Mouse (Mus musculus) E14TG2a.4 (cell line): Measurements from ENCODE around the gene Fbxl8.

Source experiments
- H3K27me3 ChIP-seq: 2 replicates; pipeline ENCODE4 v1.6.1; 2014; ENCODE audit warnings: low read length, control low read depth; ENCODE audit not compliant: insufficient read depth
- H3K36me3 ChIP-seq: 2 replicates; pipeline ENCODE4 v1.6.1; 2014; ENCODE audit warnings: low read length, control low read depth; ENCODE audit not compliant: insufficient read depth
- H3K4me1 ChIP-seq: replicated peaks from 2 replicates; pipeline ENCODE4 v1.6.1; 2014; ENCODE audit warnings: low read depth, low read length, control low read depth
- H3K4me3 ChIP-seq: replicated peaks from 2 replicates; pipeline ENCODE4 v1.5.1; 2014; ENCODE audit warnings: mild to moderate bottlenecking, low read length
- H3K9me3 ChIP-seq: 2 replicates; pipeline ENCODE4 v1.6.1; 2014; ENCODE audit warnings: low read length, control low read depth
- CTCF ChIP-seq: conservative IDR thresholded peaks from 2 replicates; pipeline ENCODE4 v1.5.1; 2014; ENCODE audit warnings: low read length
- NANOG ChIP-seq: IDR thresholded peaks from 2 replicates; pipeline ENCODE4 v1.6.1; 2014; ENCODE audit warnings: borderline replicate concordance, low read length, mixed read lengths
- POU5F1 ChIP-seq: IDR thresholded peaks from 2 replicates; pipeline ENCODE4 v1.6.1; 2014; ENCODE audit warnings: low read length, borderline replicate concordance

Gene Fbxl8

GRCm38 (mm10) chr8:105275840-105276239 lies 11.4 kb downstream of the Fbxl8 start, which contains the start of gene Nol3:
Gene Nol3 (plus strand): TSS chr8:105276140.
- H3K36me3 ChIP-seq: peaks cover 10% of the 10 kb centered on the region; the same call in 1 of the 2 replicates
- H3K4me3 ChIP-seq: peak within 1 kb of the TSS; percentile 67
- H3K4me1 ChIP-seq: peaks cover 53% of the 10 kb centered on the region
- TF ChIP-seq NANOG (no peak), POU5F1 (no peak), CTCF (no peak)
- H3K27me3 ChIP-seq: peaks cover 98% of the 10 kb centered on the region
- no peaks in the 10 kb centered on the region for H3K9me3 ChIP-seq

GRCm38 (mm10) chr8:105276292-105277120 lies 12.1 kb downstream of the Fbxl8 start:
- Histone ChIP-seq H3K27me3 (peaks cover 95% of the 10 kb centered on the region), H3K9me3 (no peaks in the 10 kb centered on the region), H3K36me3 (peaks cover 14% of the 10 kb centered on the region), H3K4me1 (peaks cover 50% of the 10 kb centered on the region), H3K4me3 (peak overlapping the region; percentile 67)
- TF ChIP-seq POU5F1: no peak
- TF ChIP-seq NANOG: no peak
- no peak for TF ChIP-seq CTCF

- TF ChIP-seq NANOG: no peak
- TF ChIP-seq CTCF: no peak
- no peak for TF ChIP-seq POU5F1
- Histone ChIP-seq H3K4me3 (peak overlapping the region; percentile 70), H3K27me3 (peaks cover 88% of the 10 kb centered on the region), H3K4me1 (peaks cover 68% of the 10 kb centered on the region), H3K36me3 (peaks cover 23% of the 10 kb centered on the region), H3K9me3 (no peaks in the 10 kb centered on the region)
Measured at GRCm38 (mm10) chr8:105278911-105279334, 14.5 kb downstream of the Fbxl8 start.

- Histone ChIP-seq H3K4me1 (peaks cover 63% of the 10 kb centered on the region), H3K4me3 (no peak overlapping the region), H3K9me3 (no peaks in the 10 kb centered on the region), H3K27me3 (peaks cover 84% of the 10 kb centered on the region), H3K36me3 (peaks cover 33% of the 10 kb centered on the region)
- TF ChIP-seq POU5F1 (no peak), CTCF (no peak), NANOG (no peak)
Measured at GRCm38 (mm10) chr8:105280567-105280966, 16.1 kb downstream of the Fbxl8 start.

- Histone ChIP-seq H3K4me3 (no peak overlapping the region), H3K9me3 (no peaks in the 10 kb centered on the region), H3K36me3 (peaks cover 38% of the 10 kb centered on the region), H3K27me3 (peaks cover 80% of the 10 kb centered on the region), H3K4me1 (peaks cover 63% of the 10 kb centered on the region)
- TF ChIP-seq NANOG (no peak), CTCF (no peak), POU5F1 (no peak)
Measured at GRCm38 (mm10) chr8:105281821-105282220, 17.4 kb downstream of the Fbxl8 start.

GRCm38 (mm10) chr8:105282239-105282638 lies 17.8 kb downstream of the Fbxl8 start:
- Histone ChIP-seq H3K4me1 (peaks cover 61% of the 10 kb centered on the region), H3K27me3 (peaks cover 77% of the 10 kb centered on the region), H3K9me3 (no peaks in the 10 kb centered on the region), H3K36me3 (peaks cover 38% of the 10 kb centered on the region), H3K4me3 (peak overlapping the region; percentile 67)
- TF ChIP-seq CTCF: no peak
- TF ChIP-seq NANOG: no peak
- TF ChIP-seq POU5F1: no peak

GRCm38 (mm10) chr8:105283074-105283473 lies 18.6 kb downstream of the Fbxl8 start:
- Histone ChIP-seq H3K36me3 (peaks cover 38% of the 10 kb centered on the region), H3K4me3 (peak overlapping the region; percentile 67), H3K9me3 (no peaks in the 10 kb centered on the region), H3K4me1 (peaks cover 62% of the 10 kb centered on the region), H3K27me3 (peaks cover 68% of the 10 kb centered on the region)
- TF ChIP-seq NANOG (no peak), CTCF (peak; percentile 91), POU5F1 (no peak)

- TF ChIP-seq CTCF (no peak), NANOG (no peak), POU5F1 (no peak)
- peaks cover 53% of the 10 kb centered on the region for H3K27me3 ChIP-seq
- peaks cover 31% of the 10 kb centered on the region for H3K36me3 ChIP-seq
- 0 out of 2 replicates have a peak overlapping the region, but pooled peaks have one; percentile 20 for H3K4me3 ChIP-seq
- H3K4me1 ChIP-seq: peaks cover 67% of the 10 kb centered on the region
- H3K9me3 ChIP-seq: no peaks in the 10 kb centered on the region
Measured at GRCm38 (mm10) chr8:105285514-105285913, 21.1 kb downstream of the Fbxl8 start.

- Histone ChIP-seq H3K9me3 (no peaks in the 10 kb centered on the region), H3K27me3 (peaks cover 46% of the 10 kb centered on the region), H3K36me3 (peaks cover 20% of the 10 kb centered on the region), H3K4me3 (no peak overlapping the region), H3K4me1 (peaks cover 63% of the 10 kb centered on the region)
- no peak for TF ChIP-seq NANOG
- TF ChIP-seq POU5F1: no peak
- TF ChIP-seq CTCF: 0 out of 2 replicates have a peak, but pooled peaks have one; percentile 15
Measured at GRCm38 (mm10) chr8:105286907-105287306, 22.5 kb downstream of the Fbxl8 start.
